Mouse (Mus musculus) liver, adult 2 months (tissue): ENCODE measurements at regions not wholly inside any gene's neighbourhood (a gene's known extent, or its start where the extent isn't known, plus 50 kb on each side); places are given as distances from the start of the nearest gene placed in this dataset.

Experiments used
- CTCF ChIP-seq: fragments of 200-500 bp; IDR thresholded peaks from 2 replicates; pipeline ENCODE4 v1.5.1; 2011; ENCODE audit warnings: low read depth, low read length, control low read depth
- POLR2A ChIP-seq: fragments of 200-500 bp; IDR thresholded peaks from 2 replicates; pipeline ENCODE4 v1.6.1; 2011; ENCODE audit warnings: low read length, control low read depth; ENCODE audit not compliant: insufficient read depth; ENCODE audit errors: extremely low read depth

DNA sequence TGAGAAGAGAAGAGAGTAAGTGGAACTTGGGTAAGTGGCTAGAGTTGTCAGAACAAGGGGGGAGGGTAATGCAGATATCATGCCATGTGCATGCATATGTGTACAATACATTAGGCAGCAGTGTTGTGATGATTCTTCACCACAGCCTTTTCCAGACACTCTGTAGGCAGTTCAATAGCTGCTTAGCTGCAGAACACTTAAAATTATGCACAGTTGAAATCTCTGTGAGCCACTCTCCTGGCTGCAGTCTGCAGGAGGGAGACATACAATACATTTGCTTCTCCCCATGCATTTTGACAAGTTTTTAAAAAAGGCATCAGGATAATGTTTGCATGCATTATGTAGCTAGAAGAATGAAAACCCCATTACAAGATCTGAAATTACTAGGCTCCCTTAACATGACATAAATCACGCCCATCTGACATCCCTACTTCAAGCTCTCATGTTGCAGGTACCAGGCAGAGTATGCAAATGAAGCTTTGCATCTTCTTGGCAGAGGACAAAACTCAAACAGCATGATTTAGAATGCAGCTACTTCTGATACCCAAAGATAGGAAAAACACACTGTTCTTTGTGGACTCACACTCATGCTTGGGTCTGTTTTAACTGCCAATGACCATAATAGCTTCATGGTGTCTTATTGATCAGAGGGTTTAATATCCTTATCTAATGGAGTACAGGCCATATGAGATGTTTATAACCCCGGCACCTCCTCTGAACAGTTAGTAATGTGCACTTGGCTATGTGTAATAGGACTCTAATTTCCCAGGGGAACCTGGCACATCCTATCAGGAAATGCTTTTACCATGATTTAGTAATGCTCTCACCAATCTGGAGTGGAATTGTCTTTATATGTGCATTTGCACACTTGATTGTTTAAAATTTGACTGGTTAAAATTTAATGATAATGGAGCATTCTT lies 640.9 kb upstream of the Marcks start:
- no peak for TF ChIP-seq POLR2A
- no peak for TF ChIP-seq CTCF
